Mouse (Mus musculus): ENCODE results near the gene Coq5. TPM values are rescaled to one million over a fixed set of nuclear protein-coding genes. Genes with fewer than 3 reads are reported as not detected.

Gene Coq5
- total RNA-seq (2015) (8.7 and 10.9 TPM in 2 replicates), total RNA-seq (2017) (27.3 and 27.8 TPM in 2 replicates)

DNA sequence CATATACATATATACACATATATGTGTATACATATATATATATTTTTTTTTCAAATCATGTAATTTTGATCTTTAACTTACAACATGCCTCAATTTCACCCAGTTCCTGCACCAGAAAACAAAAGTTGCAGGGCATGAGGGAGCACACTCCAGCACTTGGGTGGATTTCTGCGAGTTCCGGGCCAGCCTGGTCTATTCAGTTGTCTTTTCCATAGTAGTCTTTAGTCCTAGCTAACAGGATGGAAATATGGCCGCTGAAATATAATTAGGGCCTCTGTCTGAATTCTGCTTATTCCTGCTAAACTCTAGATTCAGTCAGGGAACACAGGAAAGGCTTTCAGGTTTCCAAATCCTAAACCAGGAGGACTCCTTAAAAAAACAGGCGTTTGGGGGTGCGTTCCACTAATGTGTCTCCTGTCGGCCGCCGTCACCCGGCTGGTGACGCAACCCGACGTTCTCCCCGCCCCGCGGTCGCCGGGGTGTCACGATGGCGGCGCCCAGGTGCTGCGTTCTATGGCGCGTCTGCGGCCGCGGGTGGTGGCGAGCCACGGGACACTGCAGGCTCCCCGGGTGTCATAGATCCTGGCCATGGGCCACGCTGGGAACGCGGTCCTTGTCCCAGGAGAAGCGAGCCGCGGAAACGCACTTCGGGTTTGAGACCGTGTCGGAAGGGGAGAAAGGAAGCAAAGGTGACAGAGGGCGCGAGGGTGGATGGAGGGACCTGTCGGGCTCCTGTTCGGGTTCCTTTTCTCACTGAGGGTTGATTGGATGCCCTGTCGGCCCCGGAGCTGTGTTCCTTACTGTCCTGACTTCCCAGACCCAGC, at the start of gene Coq5:
Gene Coq5, plus strand, starts transcription at position 441 of the 824 bp plus-strand sequence.
- peak; percentile 98 for ATAC-seq (ENCODE audit: poor library complexity, severe bottlenecking)

DNA sequence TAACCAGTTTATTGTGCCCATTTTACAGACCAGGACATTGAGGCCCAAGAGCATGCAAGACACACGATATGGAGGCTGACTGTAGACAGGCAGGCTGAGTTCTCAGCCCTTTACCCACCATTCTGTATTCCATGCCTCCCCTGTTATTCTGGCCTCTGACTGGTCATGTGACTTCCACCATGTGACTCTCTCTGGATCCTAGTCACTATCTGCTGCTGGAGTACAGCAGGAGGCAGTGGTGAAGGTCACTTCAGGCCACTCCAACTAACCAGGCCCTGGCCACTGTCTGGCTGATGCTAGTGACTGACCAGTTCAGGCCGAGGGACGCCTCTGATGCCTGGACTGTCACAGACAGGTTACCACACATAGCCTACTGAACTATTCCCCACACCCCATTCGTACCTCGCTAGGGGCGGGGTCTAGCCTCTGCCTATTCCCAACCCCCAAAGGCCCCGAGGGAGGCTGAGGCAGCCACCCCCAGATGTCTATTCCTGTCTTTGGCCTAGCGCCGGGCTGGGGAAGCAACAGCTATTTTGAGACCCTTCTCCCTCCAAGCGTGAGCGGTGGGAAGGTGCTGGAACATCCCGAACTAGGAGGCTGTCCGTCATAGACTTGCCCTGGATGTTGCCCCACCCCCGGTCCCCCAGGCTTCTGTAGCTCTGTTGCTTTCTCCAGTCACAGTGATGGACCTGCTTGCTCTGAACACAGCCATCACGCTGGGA, 48.5 kb upstream of the Coq5 start:
- no peak for ATAC-seq (ENCODE audit: poor library complexity, severe bottlenecking)

DNA sequence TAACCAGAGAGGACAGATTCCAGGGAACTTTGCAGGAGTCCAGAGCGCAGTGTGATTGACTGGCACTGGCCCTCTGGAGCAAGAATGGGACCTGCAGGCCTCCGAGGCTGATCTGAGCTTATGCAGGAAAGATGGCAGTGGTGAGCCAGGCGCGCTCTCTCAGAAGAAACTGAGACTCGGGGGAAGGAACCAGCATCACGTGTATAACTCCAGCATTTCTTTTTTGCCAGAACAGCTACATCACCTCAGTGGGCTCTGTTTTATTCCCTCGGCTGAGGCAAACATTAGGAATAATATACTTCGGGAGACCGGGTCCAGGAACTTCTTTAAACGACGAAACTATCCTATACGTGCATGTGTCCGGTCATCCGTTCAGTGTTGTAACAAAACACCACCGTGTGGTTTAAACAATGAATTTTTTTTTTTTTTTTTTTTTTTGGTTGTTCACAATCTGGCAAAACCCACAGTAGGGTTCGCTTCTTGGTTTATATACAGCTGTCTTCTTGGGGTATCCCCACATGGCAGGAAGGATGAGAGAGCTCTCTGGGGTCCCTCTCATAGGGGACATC, 47.8 kb upstream of the Coq5 start:
- no peak for ATAC-seq (ENCODE audit: poor library complexity, severe bottlenecking)

DNA sequence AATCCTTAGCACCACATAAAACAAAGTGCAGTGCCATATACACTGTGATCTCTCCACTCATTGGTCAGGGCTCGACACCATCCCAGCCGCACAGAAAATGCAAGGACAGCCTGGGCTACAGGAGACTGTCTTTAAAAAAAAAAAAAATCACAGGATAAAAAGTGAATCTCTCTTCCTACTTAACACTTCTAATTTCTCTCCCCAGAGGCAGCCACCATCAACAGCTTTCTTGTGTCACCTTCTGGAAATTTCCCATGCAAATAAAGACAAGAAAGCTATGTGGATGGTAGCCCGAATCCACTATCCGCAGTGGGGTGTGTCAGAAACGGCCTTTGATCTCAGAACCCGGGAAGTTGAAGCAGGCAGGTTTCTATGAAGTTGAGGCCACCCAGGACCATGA, 47.0 kb upstream of the Coq5 start:
- ATAC-seq (ENCODE audit: poor library complexity, severe bottlenecking), result no peak

DNA sequence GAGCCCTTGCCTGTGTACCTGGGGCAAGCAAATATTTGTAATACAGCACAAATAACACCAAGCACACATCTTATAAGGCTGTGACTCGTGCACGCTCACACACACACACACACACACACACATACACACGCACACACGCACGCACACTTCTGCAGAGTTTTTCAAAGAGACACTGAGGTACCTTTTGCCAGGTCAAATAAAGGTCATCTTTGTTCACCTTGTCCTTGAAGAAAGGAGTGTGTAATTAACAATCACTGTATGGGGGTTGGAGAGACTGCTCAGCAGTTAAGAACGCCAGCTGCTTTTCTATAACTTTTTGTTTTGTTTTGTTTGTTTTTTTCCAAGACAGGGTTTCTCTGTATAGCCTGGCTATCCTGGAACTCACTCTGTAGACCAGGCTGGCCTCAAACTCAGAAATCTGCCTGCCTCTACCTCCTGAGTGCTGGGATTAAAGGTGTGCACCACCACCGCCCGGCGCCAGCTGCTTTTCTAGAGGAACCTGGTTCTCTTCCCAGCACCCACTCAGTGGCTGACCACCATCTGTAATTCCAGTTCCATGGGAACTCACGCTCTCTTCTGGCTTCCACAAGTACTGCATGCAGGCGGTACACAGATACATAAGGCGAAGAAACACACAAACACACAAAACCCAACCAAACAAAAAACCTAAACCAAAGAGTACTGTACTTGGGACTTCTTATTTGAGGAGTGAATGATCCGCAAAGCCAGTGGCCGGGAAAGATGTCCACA, 46.3 kb upstream of the Coq5 start:
- no peak for ATAC-seq (ENCODE audit: poor library complexity, severe bottlenecking)

DNA sequence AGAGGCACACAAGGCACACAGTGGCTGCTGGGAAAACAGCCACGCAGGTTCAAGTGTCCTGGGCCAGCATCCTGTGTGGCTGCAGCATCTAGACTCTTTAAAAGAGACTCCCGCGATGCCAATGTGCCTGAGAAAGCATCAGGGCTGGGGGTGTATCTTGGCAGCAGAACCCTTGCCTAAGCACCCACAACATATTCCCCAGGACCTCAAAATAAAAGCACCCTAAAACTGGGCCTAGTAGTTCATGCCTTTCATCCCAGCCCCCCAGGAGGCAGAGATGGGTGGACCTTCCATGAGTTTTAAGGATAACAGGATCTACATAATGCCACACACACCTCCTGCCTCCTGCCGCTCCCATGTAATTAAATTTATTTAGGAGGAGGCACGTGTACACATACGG, 44.9 kb upstream of the Coq5 start:
- ATAC-seq (ENCODE audit: poor library complexity, severe bottlenecking), result no peak

DNA sequence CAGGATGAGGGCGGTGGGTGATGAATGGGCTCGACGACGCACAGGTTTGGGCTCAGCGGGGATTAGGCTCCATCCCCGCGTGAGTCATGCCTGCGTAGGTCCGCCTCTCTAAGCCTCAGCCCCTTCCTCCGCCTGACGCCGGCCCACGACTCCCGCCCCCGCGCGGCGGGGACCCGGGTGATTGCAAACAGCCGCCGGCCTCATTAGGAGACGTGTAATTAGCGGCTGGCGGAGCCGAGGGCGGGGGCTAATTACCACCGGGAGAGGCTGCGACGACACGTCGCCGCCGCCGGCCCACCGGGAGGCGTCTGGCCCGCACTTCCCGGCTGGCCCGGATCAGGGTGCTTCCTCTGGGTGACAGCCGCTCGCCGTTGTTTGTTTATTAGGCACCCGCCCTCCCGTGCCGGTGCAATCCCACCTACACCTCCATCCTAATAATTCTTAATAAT, 44.1 kb upstream of the Coq5 start:
- ATAC-seq (ENCODE audit: poor library complexity, severe bottlenecking), result peak; percentile 31

DNA sequence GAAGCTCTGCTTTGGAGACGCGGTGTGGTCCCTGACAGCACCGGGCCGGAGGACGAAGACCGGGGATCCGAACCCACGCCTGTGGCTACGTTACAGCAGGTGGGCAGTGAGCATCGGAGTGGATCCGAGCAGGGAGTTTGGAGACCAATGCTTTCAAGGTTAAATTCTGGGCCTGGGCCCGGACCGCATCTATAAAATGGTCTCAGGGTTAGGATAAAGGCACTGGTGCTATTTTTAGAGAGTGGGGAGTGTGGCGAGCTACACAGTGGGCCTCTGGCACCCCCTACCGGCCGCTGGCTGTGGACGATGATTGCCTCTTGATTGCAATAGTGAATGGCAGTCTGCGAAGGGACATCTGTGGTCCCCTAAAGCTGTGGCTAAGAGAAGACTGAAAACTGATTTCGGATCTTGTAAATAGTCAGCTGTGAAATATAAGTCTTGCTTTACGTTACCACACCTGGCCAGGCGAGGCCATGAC, 43.6 kb upstream of the Coq5 start, which contains the start of gene Pop5:
Gene Pop5, plus strand, starts transcription at position 51 of the 478 bp plus-strand sequence.
- ATAC-seq (ENCODE audit: poor library complexity, severe bottlenecking), result peak; percentile 78

DNA sequence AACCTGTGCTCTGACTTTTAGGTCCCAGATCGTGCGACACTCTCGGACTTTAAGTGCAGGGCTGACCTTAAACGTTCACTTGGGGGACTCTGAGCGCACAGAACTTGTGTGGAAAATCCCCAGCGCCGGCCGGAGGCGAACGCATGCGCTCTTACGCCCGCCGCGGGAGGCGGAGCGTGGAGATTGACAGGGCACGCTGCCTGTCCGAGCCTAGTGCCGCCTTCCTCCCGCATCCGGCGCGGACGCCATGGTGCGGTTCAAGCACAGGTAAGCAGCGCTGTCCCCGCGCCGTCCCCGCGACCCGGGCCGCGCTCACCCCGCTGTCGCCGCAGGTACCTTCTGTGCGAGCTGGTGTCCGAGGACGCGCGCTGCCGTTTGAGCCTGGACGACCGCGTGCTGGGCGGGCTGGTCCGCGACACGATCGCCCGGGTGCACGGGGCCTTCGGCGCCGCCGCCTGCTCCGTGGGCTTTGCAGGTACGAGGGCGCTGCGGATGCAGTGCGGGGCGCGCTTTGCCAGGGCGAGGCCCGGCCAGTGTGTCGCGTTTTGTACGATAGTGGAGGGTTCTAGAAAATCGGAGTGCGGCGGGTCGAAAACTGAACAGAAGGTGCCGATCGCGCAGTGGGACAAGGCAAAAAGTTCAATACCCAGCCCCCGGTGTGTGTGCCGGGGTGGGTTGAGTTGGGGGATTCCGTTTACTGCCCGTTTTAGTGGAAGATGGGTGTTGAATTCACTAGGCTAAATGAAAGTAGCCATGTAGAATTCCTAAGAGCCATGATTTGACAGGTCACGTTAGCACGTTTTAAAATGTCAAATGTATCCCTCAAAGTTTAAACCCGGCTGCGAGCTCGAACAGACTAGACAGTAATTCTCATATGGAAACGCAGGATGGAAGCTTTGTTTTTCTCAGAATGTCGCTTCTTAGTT, 41.4 kb upstream of the Coq5 start:
- peak; percentile 91 for ATAC-seq (ENCODE audit: poor library complexity, severe bottlenecking)

DNA sequence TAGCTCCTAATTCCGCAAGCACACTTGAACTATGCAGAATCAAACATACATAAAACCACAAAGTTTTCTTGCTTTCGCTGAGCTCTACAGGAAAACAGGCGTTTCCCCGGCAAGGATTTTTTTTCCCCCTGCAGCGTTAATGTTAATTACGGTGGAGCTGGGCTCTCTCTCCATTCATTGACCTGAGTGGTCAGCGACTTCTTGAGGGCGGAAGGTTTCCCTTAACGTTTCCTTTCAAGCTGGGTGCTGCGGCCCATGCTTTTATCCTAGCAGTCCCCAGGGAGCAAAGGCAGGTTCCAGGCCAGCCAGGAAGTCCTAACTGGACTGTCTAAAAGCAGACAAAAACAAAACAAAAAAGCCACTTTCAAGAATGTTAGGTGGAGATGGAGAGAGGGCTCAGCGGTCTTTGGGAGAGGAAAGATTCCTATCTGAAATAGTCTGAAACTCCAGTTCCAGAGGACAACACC, 40.7 kb upstream of the Coq5 start:
- no peak for ATAC-seq (ENCODE audit: poor library complexity, severe bottlenecking)

DNA sequence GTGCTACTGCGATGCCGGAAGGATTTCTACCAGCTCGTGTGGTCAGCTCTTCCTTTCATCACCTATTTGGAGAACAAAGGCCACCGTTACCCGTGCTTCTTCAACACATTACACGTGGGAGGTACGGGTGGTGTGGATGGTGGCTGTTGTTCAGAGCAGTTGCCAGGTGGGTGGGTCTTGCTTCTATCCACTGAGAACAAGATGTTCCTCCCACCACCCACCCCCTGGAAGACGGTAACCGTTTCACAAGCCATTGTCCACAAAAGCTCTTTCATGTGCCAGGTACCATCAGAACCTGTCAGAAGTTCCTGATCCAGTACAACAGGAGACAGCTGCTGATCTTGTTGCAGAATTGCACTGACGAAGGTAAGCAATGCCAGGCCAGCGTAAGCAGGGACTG, 39.3 kb upstream of the Coq5 start:
- no peak for ATAC-seq (ENCODE audit: poor library complexity, severe bottlenecking)

DNA sequence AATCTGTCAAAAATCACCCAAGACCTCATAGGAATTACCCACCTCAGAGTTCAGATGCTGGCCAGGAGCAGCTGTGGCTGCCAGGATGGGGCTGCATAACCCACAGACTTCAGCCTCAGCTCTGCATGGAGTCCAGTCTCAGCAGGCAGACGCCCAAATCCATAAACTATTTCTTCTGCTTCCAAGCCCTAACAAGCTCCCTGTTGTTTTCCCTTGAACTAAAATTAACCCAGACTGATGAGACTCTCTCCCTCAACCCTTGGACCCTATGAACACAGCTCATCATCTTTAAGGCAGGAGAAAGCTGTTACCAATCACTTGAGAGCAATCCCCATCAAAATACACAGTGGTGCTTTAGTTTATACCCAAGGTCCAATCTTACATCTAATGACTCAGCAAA, 24.0 kb upstream of the Coq5 start:
- no peak for ATAC-seq (ENCODE audit: poor library complexity, severe bottlenecking)

DNA sequence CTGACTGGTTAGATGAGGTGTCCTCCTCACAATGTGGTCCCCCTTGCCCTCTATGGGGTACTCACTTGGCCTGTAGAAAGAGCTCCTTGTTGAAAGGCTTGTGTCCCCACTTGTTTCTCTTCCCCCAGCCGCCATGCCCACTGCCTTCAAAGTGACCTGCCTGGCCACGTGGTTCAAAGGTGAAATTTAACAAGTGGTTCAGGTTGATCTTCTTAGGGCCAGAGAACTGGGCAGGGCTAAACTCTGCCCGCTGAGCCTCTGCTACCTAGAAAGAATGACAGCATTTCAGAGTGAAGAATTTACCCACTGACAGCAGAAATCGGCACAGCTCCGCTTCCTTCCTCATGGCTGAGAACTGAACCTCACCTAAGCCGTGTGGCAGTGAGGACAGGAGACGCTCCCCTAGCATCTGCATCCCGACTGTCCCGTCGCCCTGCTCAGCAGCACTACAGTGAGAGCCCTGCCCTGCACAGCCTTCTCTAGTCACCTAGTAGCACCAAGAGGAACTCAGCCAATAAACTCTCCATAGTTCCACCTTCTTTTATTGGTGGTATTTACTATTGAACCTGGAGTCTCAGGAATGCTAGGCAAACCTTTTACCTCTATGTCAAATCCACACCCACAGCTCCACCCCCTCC, 22.4 kb upstream of the Coq5 start:
- ATAC-seq (ENCODE audit: poor library complexity, severe bottlenecking), result no peak

DNA sequence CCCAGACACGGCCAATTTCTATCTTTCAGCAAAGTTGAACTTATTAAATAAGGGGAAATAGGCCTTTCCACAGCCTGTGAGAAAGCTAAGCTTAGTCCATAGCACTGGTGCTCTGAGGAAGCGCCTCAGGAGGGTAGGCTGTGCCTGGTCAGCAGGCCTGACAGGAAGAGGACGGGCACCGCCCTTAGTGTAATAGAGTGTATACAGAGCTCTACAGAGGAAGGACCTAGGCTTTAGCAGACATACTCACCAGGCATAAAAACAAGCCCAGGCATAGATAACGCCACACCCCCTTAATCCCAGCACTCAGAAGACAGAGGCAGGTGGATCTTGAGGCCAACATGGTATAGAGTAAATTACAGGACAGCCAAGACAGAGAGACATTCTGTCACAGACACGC, 19.1 kb upstream of the Coq5 start:
- peak; percentile 67 for ATAC-seq (ENCODE audit: poor library complexity, severe bottlenecking)

DNA sequence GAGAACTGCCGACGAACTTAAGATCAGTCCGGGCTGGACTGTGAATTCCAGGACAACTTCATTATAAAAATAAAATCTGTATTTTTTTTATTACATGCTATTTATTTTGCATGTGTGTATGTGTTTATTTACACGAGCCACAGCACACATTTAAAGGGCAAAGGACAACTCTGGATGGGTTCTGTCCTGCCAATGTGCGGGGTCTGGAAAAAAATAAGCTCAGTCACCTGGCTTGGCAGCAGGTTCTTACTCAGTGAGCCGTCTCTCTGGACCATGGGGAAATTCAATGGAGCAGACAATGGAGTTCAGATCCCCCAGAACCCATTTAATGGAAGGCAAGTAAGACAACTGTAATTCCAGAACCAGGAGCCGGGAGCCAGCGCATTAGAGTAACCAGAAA, 18.3 kb upstream of the Coq5 start:
- no peak for ATAC-seq (ENCODE audit: poor library complexity, severe bottlenecking)

DNA sequence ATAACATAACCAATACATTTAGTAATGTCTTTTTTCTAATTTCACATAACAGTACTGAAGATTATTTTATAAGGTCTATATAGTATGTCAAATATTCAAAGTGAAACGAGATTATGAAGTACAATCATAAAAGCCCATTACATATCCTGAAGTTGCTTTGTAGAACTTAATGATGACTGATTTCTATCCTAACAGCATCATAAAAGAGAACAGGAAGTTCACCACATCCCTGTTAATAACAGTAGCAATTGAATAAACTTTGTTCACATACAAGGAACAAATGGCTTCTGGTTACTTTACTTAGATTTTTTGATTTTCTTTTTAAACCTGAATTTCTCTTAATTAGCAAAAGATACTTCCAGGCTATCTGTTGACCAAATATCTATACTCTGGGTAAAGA, 17.6 kb upstream of the Coq5 start:
- ATAC-seq (ENCODE audit: poor library complexity, severe bottlenecking), result no peak

DNA sequence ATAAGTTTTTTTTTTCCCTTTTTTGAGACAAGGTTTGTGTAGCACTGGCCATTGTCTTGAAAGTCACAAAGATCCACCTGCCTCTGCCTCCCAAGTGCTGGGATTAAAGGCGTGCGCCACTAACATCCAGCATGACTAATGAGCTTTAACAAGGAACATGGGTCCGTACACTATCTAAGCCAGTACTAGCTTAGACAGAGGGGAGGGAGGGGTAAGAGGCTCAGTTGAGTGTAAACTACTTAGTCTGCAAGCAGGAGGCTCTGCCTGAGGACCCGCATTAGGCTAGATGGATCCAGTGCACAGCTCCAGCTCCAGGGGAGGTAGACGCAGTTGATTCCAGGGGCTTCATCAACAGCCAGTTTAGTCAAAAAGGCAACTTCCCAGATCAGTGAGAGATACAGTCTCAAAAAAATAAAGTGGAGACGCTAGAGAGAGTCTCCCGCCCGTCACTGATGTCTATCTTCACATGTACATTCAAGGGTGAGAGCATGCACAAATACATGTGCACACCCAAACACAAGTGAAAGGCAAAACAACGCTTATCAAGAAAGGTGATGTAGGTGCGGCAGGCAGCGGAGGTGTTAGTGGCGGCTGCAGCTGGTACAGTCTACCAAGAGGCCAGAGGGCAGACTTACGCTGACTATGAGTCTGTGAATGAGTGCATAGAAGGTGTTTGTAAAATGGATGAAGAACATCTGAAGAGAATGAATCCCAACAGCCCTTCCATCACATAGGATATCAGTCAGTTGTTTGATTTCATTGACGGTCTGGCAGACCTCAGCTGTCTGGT, 16.8 kb upstream of the Coq5 start:
- no peak for ATAC-seq (ENCODE audit: poor library complexity, severe bottlenecking)

DNA sequence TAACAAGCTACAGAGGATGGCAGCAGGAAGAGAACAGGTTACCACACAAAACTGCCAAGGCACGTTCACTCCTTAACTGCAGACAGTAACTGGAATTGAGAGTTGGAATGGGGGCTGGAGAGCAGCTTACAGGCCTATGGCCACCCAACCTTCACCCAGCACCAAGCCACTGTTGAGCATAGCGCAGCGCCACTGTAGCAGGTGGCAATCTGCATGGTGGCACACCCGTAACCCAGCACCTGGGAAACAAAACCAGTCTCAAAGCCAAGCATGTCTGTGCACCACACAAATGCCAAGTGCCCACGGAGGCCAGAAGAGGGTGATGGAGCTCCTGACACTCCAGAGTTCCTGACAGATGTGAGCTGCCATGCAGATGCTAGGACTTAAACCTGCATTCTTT, 13.1 kb upstream of the Coq5 start:
- ATAC-seq (ENCODE audit: poor library complexity, severe bottlenecking), result no peak

Data from megakaryocyte, adult 5-6 weeks (primary cell).